Mouse (Mus musculus) midbrain, embryonic 13.5 days (tissue): ENCODE measurements at regions not wholly inside any gene's neighbourhood (a gene's known extent, or its start where the extent isn't known, plus 50 kb on each side); places are given as distances from the start of the nearest gene placed in this dataset.

Experiments
- ATAC-seq: fragments of 200-750 bp; cut with Nextera tagmentation; 2 replicates; pipeline ENCODE4 v1.8.0; 2017; ENCODE audit warnings: mild to moderate bottlenecking, moderate TSS enrichment, moderate library complexity
- H3K27ac ChIP-seq: fragments of 300-500 bp; sonication (generic); 2 replicates; pipeline ENCODE4 v1.5.1; 2015; ENCODE audit warnings: inconsistent platforms, mild to moderate bottlenecking, moderate library complexity
- H3K27me3 ChIP-seq: fragments of 300-500 bp; sonication (generic); 2 replicates; pipeline ENCODE4 v1.6.1; 2015; ENCODE audit warnings: mild to moderate bottlenecking, inconsistent platforms
- H3K36me3 ChIP-seq: fragments of 300-500 bp; sonication (generic); 2 replicates; pipeline ENCODE4 v1.6.1; 2015; ENCODE audit warnings: mild to moderate bottlenecking, inconsistent platforms
- H3K4me1 ChIP-seq: fragments of 300-500 bp; sonication (generic); replicated peaks from 2 replicates; pipeline ENCODE4 v1.6.1; 2015; ENCODE audit warnings: inconsistent platforms
- H3K4me2 ChIP-seq: fragments of 300-500 bp; sonication (generic); replicated peaks from 2 replicates; pipeline ENCODE4 v1.6.1; 2015; ENCODE audit warnings: moderate library complexity, mild to moderate bottlenecking, inconsistent platforms
- H3K4me3 ChIP-seq: fragments of 300-500 bp; sonication (generic); replicated peaks from 2 replicates; pipeline ENCODE4 v1.5.1; 2015; ENCODE audit warnings: mild to moderate bottlenecking, inconsistent platforms
- H3K9ac ChIP-seq: fragments of 300-500 bp; sonication (generic); replicated peaks from 2 replicates; pipeline ENCODE4 v1.6.1; 2015; ENCODE audit warnings: mild to moderate bottlenecking, inconsistent platforms
- H3K9me3 ChIP-seq: fragments of 300-500 bp; sonication (generic); 2 replicates; pipeline ENCODE4 v1.6.1; 2016; ENCODE audit warnings: mild to moderate bottlenecking, inconsistent platforms
- WGBS: fragments of 180-500 bp; shearing (Covaris S2); methylation state at CpG from one replicate; pipeline ENCODE4 v1.1.7; 2015; 5-methylcytosine and 5-hydroxymethylcytosine counted together

DNA sequence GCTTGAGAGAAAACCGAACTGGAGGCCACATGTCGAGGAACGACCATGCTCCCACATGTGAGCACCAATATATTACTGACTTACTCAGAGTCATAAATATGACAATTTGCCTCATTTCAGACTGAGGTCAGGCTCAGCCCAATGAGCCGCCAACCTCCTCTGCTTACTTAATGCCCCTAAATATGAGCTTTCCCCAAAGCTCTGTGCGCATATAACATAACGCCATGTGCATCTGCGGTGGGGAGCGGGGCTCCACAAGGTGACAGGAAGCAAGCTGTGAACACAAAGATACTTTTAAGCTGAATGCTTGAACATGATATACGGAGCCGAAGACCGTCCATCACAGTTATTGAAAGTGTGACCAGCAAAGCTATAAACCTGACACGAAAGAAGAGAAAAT, 319.8 kb downstream of the Hlx start:
- no peak for ATAC-seq
- Histone ChIP-seq H3K27me3 (no peaks in the 10 kb centered on the region), H3K4me3 (no peak overlapping the region), H3K9me3 (no peaks in the 10 kb centered on the region), H3K4me1 (no peaks in the 10 kb centered on the region), H3K9ac (no peak overlapping the region), H3K4me2 (no peak overlapping the region), H3K36me3 (no peaks in the 10 kb centered on the region), H3K27ac (no peak overlapping the region)
- 95% methylated on average over 12 of the region's 12 CpGs for WGBS

DNA sequence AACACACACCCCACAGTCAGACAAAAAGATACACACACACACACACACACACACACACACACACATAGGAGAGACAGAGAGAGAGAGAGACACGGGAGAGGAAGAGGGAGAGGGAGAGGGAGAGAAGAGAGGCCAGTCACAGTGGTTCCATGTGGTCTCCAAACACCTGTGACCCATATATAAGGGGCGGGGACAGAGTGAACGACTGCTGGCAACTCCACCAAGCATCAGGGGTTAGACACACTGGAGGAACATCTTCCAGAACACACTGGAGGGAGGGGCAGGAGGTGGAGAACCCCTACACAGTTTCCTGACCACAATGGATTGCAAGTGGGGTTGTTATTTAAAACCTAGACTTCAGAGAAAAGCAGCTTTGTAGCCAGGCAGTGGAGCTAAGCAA, 321.4 kb downstream of the Hlx start:
- Histone ChIP-seq H3K4me3 (no peak overlapping the region), H3K4me1 (no peaks in the 10 kb centered on the region), H3K9me3 (no peaks in the 10 kb centered on the region), H3K27ac (no peak overlapping the region), H3K9ac (no peak overlapping the region), H3K4me2 (no peak overlapping the region), H3K27me3 (no peaks in the 10 kb centered on the region), H3K36me3 (no peaks in the 10 kb centered on the region)
- ATAC-seq, result no peak
- WGBS, result 61% methylated on average over 3 of the region's 3 CpGs

DNA sequence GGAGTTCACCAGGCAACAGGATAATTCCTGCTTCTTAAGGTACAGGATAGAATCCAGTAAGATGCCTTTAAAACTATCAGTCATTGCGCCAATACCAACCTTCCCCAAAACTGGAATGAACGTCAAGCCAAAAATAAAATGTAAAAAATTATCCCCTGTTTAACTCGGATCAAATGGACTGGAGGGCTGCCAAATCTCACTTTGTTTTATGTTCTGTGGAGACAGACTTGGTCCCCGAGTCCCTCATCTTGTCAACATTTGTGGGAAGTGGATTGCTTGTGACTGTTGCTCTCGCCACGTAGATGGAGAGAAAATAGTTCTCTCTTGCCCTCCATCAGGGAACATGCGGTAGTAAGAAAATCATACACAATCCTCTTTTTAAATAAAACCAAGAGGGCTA, 322.4 kb downstream of the Hlx start:
- Histone ChIP-seq H3K36me3 (no peaks in the 10 kb centered on the region), H3K9me3 (no peaks in the 10 kb centered on the region), H3K4me2 (no peak overlapping the region), H3K4me1 (no peaks in the 10 kb centered on the region), H3K4me3 (no peak overlapping the region), H3K27me3 (no peaks in the 10 kb centered on the region), H3K27ac (no peak overlapping the region), H3K9ac (no peak overlapping the region)
- no peak for ATAC-seq
- 93% methylated on average over 7 of the region's 7 CpGs for WGBS

DNA sequence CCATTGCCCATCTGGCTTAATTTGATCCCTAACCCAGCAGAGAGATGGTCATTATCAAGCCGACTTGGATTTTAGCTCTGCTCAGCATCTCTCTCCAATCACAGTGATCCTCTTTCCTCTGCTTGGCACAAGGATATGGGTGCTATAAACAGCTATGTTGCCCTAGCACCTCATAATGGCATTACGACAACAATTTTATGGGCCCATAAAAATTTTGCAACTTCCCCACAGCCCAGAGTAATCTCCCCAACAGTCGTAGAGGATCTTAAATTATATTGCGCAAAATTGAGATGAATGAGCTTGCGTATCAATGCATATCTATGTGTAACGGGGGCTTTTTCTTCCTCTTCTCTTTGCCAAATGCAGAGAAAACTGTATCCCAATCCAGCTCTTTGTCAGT, 329.4 kb downstream of the Hlx start:
- no peak overlapping the region for H3K27ac ChIP-seq
- H3K9ac ChIP-seq, result no peak overlapping the region
- no peaks in the 10 kb centered on the region for H3K9me3 ChIP-seq
- ATAC-seq, result no peak
- H3K4me3 ChIP-seq, result no peak overlapping the region
- H3K36me3 ChIP-seq, result no peaks in the 10 kb centered on the region
- WGBS, result 94% methylated on average over 6 of the region's 6 CpGs
- H3K4me2 ChIP-seq, result no peak overlapping the region
- no peaks in the 10 kb centered on the region for H3K27me3 ChIP-seq
- H3K4me1 ChIP-seq, result no peaks in the 10 kb centered on the region

DNA sequence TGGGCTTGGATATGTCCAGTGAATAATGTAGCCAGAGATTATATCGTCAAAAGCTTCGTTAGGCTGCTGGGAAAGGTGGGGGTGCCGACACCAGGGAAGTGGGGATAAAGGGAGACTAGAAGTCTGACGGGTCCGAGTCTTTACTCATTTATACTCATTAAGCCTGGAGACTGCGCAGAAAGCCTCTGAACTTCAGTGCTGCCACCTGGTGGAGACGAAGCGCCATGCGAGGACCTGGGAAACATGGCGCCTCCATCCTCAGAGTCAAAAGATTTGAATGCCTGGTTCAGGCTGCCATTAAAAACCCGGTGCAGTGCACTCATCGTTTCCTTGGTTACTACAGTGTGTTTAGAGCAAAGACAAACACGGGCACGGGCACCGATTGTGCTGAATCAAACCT, 337.2 kb downstream of the Hlx start:
- 53% methylated on average over 15 of the region's 15 CpGs for WGBS

DNA sequence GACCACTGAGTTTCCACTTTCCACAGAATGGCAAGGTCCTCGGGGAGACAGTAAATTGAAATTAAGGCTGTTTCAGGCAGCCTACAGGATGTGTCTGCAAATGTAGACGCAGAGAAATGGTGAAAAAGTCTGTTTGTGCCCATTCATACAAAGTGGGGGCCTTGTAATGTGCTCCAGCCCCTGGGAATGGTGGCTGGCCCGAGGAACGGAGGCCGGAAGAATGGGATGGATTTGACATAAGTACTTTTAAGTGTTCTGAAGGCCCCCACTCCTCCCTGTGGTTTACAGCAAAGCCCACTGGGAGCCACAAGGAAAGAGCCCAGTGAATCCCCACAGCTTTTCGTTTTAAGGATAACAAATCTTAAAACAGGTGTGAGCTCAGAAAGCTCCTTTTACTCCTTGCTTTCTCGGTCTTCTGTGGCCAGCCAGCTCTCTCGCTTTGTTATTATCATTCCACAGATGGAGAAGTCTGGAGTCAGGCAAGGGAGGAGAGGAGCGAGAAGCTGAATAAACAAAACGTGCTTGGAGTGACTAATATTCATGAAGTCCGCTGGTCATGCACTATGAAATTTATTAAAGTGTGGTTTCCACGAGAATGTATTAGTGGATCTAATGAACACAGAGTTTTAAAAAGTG, 337.7 kb downstream of the Hlx start:
- WGBS, result 78% methylated on average over 12 of the region's 12 CpGs
- Histone ChIP-seq H3K4me2 (no peak overlapping the region), H3K27ac (no peak overlapping the region), H3K36me3 (no peaks in the 10 kb centered on the region), H3K27me3 (no peaks in the 10 kb centered on the region), H3K9me3 (no peaks in the 10 kb centered on the region), H3K4me1 (no peaks in the 10 kb centered on the region), H3K9ac (no peak overlapping the region), H3K4me3 (no peak overlapping the region)
- ATAC-seq, result no peak

More for the DNA sequence above, 337.2 kb downstream of the Hlx start:
- H3K4me1 ChIP-seq, result no peaks in the 10 kb centered on the region
- H3K27ac ChIP-seq, result no peak overlapping the region
- H3K9ac ChIP-seq, result no peak overlapping the region
- no peaks in the 10 kb centered on the region for H3K9me3 ChIP-seq
- H3K4me3 ChIP-seq, result no peak overlapping the region
- no peak overlapping the region for H3K4me2 ChIP-seq
- ATAC-seq, result no peak
- no peaks in the 10 kb centered on the region for H3K27me3 ChIP-seq
- no peaks in the 10 kb centered on the region for H3K36me3 ChIP-seq

DNA sequence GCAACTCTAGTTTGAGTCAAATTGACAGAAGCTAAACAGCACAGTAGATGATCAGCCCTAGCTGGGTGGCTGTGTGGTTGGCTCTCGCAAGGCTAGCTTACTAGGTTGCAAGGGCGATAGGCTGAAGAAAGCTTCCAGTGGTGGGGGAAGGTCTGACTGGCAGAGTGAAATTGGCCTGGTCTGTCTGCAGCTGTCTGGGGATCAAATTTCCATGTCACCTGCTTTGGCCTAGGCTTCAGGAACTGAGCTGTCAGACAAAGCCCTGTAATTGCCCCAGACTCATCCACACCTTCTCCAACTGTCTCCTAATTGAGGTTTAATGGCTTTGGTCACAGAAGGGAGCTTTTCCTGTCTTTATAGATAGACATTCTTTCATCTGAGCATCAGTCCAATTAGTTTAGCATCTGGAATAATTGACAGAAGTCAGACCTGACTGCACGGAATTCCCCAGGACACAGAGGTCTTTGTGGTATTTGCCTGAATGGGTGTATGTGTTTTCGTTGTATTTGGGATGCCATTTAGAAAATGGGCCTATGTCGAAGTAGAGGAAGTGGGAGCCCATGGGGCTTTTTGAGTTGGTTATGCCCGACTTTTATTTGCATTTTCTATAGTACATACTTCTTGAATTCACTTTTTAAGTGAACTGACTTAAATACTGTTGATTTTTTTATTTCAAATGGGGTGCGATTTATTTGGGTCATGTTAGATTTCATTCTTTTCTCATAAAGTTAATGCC, 348.2 kb downstream of the Hlx start:
- WGBS, result 75% methylated on average over 7 of the region's 7 CpGs
- no peak for ATAC-seq

DNA sequence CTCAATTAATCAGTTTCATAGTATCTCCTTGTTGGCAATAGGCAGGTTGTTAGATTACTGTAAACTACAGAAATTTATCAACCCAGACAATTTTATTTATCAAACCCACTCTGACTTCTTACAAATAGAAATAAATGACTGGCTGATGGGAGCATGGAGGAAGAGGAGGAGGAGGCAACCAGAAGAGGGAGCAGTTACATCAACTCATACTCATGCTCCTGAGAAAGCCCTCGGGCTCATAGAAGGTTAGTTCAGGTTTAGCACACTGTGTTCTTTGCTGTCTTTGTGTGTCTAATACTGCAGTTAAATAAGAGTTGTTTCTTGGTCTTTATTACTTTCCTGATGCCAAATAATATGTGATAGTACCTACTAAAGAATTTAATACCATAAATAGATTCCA, 344.6 kb upstream of the 1700056E22Rik start:
- ATAC-seq, result no peak
- Histone ChIP-seq H3K4me2 (no peak overlapping the region), H3K4me3 (no peak overlapping the region), H3K36me3 (no peaks in the 10 kb centered on the region), H3K27me3 (no peaks in the 10 kb centered on the region), H3K4me1 (no peaks in the 10 kb centered on the region), H3K9me3 (no peaks in the 10 kb centered on the region), H3K27ac (no peak overlapping the region), H3K9ac (no peak overlapping the region)
- WGBS, result 82% methylated on average over 1 of the region's 1 CpGs

More for the DNA sequence above, 348.2 kb downstream of the Hlx start:
- Histone ChIP-seq H3K27ac (no peak overlapping the region), H3K27me3 (no peaks in the 10 kb centered on the region), H3K4me3 (no peak overlapping the region), H3K4me2 (no peak overlapping the region), H3K9ac (no peak overlapping the region), H3K4me1 (no peaks in the 10 kb centered on the region), H3K36me3 (no peaks in the 10 kb centered on the region), H3K9me3 (no peaks in the 10 kb centered on the region)

DNA sequence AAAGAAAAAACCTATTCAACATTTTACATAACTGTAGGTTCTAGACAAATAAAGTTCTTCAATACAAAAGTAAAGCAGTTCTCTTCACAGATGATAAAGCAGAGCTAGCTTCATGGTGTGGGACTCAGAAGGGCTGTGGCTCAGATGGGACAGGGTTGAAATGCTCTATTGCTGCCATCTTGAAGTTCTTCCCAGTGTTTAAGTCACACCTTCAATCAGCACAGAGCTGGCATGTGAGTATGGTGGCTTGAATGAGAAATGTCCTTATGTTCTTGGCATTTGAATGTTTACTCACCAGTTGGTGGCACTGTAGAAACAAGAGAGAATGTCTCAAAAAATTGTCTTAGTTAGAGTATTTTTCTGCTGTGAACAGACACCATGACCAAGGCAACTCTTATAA, 330.9 kb upstream of the 1700056E22Rik start:
- no peaks in the 10 kb centered on the region for H3K27me3 ChIP-seq
- 0 out of 2 replicates have a peak, but pooled peaks cover 9% of the 10 kb centered on the region for H3K9me3 ChIP-seq

DNA sequence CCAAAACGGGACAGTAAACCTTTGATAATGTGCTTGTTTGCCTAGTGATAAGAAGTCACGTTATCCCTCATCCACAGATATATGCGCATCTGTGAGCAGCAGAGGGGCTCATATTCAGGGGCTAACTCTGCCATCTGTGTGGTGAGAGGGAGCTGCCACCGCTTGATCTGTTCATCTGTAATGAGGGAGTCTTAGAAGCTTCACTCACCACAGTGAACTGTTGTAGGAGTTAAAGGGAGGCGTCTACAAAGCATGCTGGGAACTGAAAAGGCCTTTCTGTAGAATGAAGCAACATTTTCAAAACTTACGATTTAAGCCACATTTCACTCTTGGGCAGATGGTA, 324.1 kb upstream of the 1700056E22Rik start:
- Histone ChIP-seq H3K9me3 (no peaks in the 10 kb centered on the region), H3K9ac (no peak overlapping the region), H3K27me3 (no peaks in the 10 kb centered on the region), H3K4me1 (no peaks in the 10 kb centered on the region), H3K4me2 (no peak overlapping the region), H3K36me3 (no peaks in the 10 kb centered on the region), H3K4me3 (no peak overlapping the region), H3K27ac (no peak overlapping the region)
- no peak for ATAC-seq
- WGBS, result 72% methylated on average over 6 of the region's 6 CpGs

More for the DNA sequence above, 330.9 kb upstream of the 1700056E22Rik start:
- Histone ChIP-seq H3K4me1 (no peaks in the 10 kb centered on the region), H3K36me3 (no peaks in the 10 kb centered on the region), H3K4me3 (no peak overlapping the region), H3K9ac (no peak overlapping the region), H3K4me2 (no peak overlapping the region), H3K27ac (no peak overlapping the region)
- ATAC-seq, result no peak

DNA sequence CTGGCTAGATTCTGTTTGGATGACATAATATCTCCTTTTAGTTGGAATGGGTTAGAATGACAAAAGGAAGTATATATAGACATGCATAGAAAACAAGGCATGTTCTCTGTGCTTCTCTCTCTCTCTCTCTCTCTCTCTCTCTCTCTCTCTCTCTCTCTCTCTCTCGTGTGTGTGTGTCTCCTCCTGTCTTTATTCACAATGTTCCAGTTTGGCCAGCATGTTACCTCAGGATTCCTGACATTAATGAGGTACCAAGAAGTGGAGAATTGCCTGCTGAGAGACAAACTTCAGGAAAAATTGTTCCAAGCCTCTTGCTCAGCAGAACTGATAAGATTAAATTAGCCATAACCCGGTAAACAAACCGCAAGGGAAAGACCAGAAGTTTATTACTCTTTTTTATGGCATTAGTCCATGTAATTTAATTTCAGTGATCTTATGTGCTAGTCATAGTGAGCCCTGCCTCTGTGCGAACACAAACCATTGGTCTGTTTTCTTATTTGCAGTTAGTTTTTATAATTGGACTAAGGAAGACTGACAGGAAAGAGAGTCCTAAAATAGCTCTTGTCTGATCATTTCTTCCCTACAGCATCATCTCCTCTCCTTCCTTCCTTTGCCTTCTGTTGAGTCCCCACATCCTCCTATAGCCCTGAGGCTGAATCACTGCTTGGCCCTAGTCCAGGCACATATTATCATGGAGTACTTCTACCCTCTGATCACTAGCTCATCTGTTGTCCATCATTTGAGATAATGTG, 323.5 kb upstream of the 1700056E22Rik start:
- Histone ChIP-seq H3K36me3 (no peaks in the 10 kb centered on the region), H3K4me2 (no peak overlapping the region), H3K27ac (no peak overlapping the region), H3K4me1 (no peaks in the 10 kb centered on the region), H3K9me3 (no peaks in the 10 kb centered on the region), H3K27me3 (no peaks in the 10 kb centered on the region), H3K4me3 (no peak overlapping the region), H3K9ac (no peak overlapping the region)
- no peak for ATAC-seq
- 86% methylated on average over 4 of the region's 4 CpGs for WGBS

DNA sequence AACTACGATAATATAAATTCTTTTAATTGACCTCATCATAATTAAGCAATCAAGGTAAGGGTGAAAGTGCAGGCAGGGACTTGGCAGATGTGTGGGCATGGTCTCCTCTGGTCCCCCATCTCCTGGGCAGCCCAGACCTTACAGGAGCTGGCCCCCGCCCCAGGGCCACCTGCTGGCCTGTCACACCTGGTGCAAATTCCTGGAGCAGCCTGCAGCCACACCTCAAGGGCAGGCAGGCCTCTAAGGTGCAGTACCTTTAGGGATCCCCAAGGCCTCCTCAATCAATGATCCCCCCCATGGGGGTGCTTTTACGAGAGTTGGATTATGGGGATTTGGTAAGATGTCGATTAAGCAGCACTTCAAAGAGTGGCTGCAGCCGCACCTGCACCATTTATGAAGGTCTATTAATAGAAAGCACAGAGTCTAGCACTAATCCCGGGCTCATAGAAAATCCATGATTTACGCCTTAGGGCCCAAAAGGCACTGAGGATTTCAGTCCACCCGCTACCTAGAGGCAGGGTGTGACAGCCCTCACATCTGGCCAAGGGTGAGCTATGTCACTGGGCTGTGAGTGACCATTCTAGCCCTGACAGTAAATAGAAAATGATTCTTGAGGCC, 319.8 kb upstream of the 1700056E22Rik start:
- no peaks in the 10 kb centered on the region for H3K4me1 ChIP-seq
- H3K36me3 ChIP-seq, result no peaks in the 10 kb centered on the region
- H3K9ac ChIP-seq, result no peak overlapping the region
- H3K4me3 ChIP-seq, result no peak overlapping the region
- 0 out of 2 replicates have a peak, but pooled peaks have one; percentile 53 for ATAC-seq
- no peak overlapping the region for H3K4me2 ChIP-seq
- no peak overlapping the region for H3K27ac ChIP-seq
- no peaks in the 10 kb centered on the region for H3K27me3 ChIP-seq
- 68% methylated on average over 8 of the region's 8 CpGs for WGBS
- no peaks in the 10 kb centered on the region for H3K9me3 ChIP-seq
